Mouse (Mus musculus) spleen, adult 2 months (tissue): ENCODE data around the gene Ndufb7.
"Not testable (repeated sequence)": the region's sequence is repeated elsewhere in the genome, so short reads cannot be mapped to it uniquely, and the experiment has no call there.

Experiments used
- CTCF ChIP-seq: fragments of 200-500 bp; IDR thresholded peaks from 2 replicates; pipeline ENCODE4 v1.5.1; 2011; ENCODE audit warnings: mild to moderate bottlenecking, inconsistent platforms; ENCODE audit not compliant: insufficient read depth, insufficient read length, insufficient replicate concordance; ENCODE audit errors: extremely low read depth
- POLR2A ChIP-seq: fragments of 200-500 bp; IDR thresholded peaks from 2 replicates; pipeline ENCODE4 v1.6.1; 2011; ENCODE audit warnings: low read depth, low read length, inconsistent platforms

- not testable (repeated sequence) for TF ChIP-seq CTCF, POLR2A
Observed at GRCm38 (mm10) chr8:83571001-83571340, 4.5 kb downstream of the Ndufb7 start.
